Mouse (Mus musculus) gastrocnemius, adult 2 months (tissue): ENCODE data around the gene Yars. TPM values are rescaled to one million over a fixed set of nuclear protein-coding genes. Genes with fewer than 3 reads are reported as not detected.

ENCODE experiments used
- DNase-seq: peaks from one replicate; pipeline ENCODE4 v3.0.0; 2022
- H3K27ac ChIP-seq: fragments of 200-600 bp; 2 replicates; pipeline ENCODE4 v1.8.1; 2022; ENCODE audit warnings: mild to moderate bottlenecking
- H3K4me3 ChIP-seq: fragments of 200-600 bp; 2 replicates; pipeline ENCODE4 v1.8.1; 2022; ENCODE audit warnings: mild to moderate bottlenecking, moderate library complexity
- CTCF ChIP-seq: fragments of 200-600 bp; IDR thresholded peaks from 2 replicates; pipeline ENCODE4 v1.8.1; 2022; ENCODE audit warnings: antibody characterized with exemption, mild to moderate bottlenecking, moderate library complexity
- intact Hi-C: fragments of 180-260 bp; cut with DNase I; formaldehyde crosslinking; loops from one replicate; pipeline ENCODE4 v1.15.1; 2025
- total RNA-seq, 2 experiments: library from RNA; stranded (reverse); gene quantifications; 2 replicates each; pipeline ENCODE4 v1.2.3; 2021

Gene Yars
- total RNA-seq, 2 experiments from 2014 or later, result 39.8 to 43.0 TPM

GRCm38 (mm10) chr4:129149321-129149720 lies 40.2 kb upstream of the Yars start:
- H3K27ac ChIP-seq, result no peak overlapping the region
- intact Hi-C loops, result no loop called here
- H3K4me3 ChIP-seq, result no peak overlapping the region
- TF ChIP-seq CTCF, result no peak
- no peak for DNase-seq

- no peak for TF ChIP-seq CTCF
Observed at GRCm38 (mm10) chr4:129151276-129151811, 38.2 kb upstream of the Yars start.

DNA sequence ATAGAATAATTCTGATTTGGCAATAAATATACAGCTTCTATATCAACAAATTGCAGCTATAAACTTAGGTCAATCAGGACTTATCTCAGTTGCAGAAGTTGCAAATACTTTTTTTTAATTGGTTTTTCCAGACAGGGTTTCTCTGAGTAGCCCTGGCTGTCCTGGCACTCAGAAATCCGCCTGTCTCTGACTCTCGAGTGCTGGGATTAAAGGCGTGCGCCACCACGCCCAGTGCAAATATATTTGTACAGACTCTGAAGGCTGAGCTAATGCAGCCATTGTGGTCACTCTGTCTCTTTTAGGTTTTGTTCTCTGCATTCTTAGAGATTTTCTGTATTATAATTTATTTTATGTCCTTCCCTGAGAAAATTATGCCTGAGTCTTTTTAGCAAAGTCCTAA lies 32.0 kb upstream of the Yars start:
- H3K4me3 ChIP-seq, result no peak overlapping the region
- H3K27ac ChIP-seq, result no peak overlapping the region
- TF ChIP-seq CTCF, result no peak
- no peak for DNase-seq
- intact Hi-C loops, result no loop called here

More at GRCm38 (mm10) chr4:129151276-129151811, 38.2 kb upstream of the Yars start:
- no peak for DNase-seq
- Histone ChIP-seq H3K27ac (no peak overlapping the region), H3K4me3 (no peak overlapping the region)
- intact Hi-C loops, result no loop called here

GRCm38 (mm10) chr4:129158549-129158948 lies 31.0 kb upstream of the Yars start:
- H3K4me3 ChIP-seq, result no peak overlapping the region

DNA sequence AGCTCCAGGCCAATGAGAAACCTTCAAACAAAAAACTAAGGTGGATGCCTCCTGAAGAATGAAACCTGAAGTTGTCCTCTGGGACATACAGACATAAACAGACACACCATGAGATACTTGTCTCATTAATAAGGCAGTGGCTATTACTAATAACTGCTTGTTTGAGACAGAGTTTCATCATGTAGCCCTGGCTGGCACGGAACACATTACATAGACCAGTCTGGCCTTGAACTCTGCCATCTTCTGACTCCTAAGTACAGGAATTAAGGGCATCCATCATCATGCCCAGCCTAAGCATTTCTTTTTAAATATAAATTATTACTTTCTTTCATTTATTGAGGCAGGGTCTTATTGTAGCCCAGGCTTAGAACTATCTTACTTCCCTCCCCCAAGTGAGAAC lies 28.5 kb upstream of the Yars start:
- DNase-seq, result no peak
- no peak for TF ChIP-seq CTCF
- intact Hi-C loops, result no loop called here
- H3K4me3 ChIP-seq, result no peak overlapping the region
- H3K27ac ChIP-seq, result no peak overlapping the region

More at GRCm38 (mm10) chr4:129158549-129158948, 31.0 kb upstream of the Yars start:
- no peak for DNase-seq
- TF ChIP-seq CTCF, result no peak
- intact Hi-C loops, result no loop called here
- no peak overlapping the region for H3K27ac ChIP-seq

GRCm38 (mm10) chr4:129161581-129162255 lies 27.8 kb upstream of the Yars start:
- TF ChIP-seq CTCF, result no peak
- no peak for DNase-seq
- H3K27ac ChIP-seq, result no peak overlapping the region
- no peak overlapping the region for H3K4me3 ChIP-seq
- intact Hi-C loops, result no loop called here

GRCm38 (mm10) chr4:129172529-129172928 lies 17.0 kb upstream of the Yars start:
- H3K4me3 ChIP-seq, result no peak overlapping the region
- TF ChIP-seq CTCF, result peak; percentile 15; the same call in 1 of the 2 replicates
- intact Hi-C loops, result no loop called here
- H3K27ac ChIP-seq, result no peak overlapping the region
- DNase-seq, result no peak

- intact Hi-C loops, result no loop called here
- no peak for DNase-seq
- TF ChIP-seq CTCF, result peak; percentile 50
- Histone ChIP-seq H3K27ac (no peak overlapping the region), H3K4me3 (no peak overlapping the region)
Observed at GRCm38 (mm10) chr4:129179560-129179959, 10.0 kb upstream of the Yars start.

- intact Hi-C loops, result loop anchor here (5.0 kb wide), 1 partner anchor 274 kb away; the partner anchor contains the start of gene Bsdc1
- Histone ChIP-seq H3K27ac (peak overlapping the region; percentile 97), H3K4me3 (peak overlapping the region; percentile 89)
- no peak for DNase-seq
- no peak for TF ChIP-seq CTCF
Observed at GRCm38 (mm10) chr4:129188041-129188659, 1.4 kb upstream of the Yars start.

DNA sequence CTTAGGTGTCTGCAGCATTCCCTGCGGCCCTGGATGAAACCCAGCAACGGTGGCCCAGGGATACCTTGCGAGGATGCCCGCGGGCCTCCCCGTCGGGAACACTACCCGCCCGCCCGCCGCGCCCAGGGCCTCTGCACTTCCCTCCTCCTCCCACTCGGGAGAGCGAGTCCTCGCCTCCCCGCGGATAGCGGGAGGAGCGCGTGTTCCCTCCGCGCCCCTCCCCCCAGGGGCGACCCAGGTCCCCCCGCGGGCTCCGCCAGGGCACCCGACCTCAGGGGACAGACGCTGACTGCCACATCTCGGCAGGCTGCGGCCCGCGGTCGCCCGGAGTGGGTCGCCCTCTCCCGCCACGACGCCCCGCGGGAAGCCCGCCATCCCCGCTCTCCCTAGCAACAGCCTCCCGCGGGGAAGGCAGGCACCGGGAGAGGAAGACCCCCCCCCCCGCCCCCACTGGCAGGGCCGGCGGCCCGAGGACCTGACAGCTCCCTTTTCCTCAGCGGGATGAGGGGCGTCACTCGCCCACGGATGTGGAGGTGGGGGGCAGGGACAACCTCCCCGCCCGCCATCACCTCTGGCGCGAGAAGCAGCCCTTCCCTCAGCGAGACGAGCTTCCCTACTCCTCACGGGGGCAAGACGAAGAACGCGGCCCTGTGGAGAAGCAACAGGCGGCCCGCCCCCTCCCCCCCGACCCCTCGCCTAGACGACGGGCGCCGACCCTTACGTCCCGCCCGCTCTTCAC lies 588 bp upstream of the Yars start:
- no peak; the same call in 1 of the 2 replicates for TF ChIP-seq CTCF

DNA sequence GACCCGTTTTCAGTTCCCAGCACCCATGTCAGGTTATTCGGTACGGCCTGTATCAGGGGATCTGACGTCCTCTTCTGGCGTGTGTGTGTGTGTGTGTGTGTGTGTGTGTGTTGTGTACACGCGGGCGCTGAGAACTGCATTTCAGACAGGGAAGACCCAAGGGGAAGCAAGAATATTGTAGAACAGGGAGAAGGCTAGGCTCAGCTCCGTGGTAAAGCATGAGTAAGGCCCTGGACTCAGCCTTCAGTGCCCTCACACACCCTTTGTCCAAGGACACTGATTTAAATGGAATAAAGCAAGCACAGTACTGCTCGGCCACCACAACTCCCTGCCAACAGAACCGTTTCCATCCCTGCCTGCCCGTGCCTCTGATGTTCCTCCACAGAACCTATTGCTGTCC lies 978 bp downstream of the Yars start:
- intact Hi-C loops, result loop anchor here (5.0 kb wide), 1 partner anchor 142 kb away; no protein-coding TSS in a partner anchor
- peak overlapping the region; percentile 89 for H3K4me3 ChIP-seq
- peak; percentile 27 for DNase-seq
- no peak for TF ChIP-seq CTCF
- H3K27ac ChIP-seq, result peak overlapping the region; percentile 97

More for the DNA sequence above, 588 bp upstream of the Yars start:
- DNase-seq, result peak; percentile 71
- peak overlapping the region; percentile 89 for H3K4me3 ChIP-seq
- peak overlapping the region; percentile 97 for H3K27ac ChIP-seq
- intact Hi-C loops, result loop anchor here (5.0 kb wide), 1 partner anchor 273 kb away; the partner anchor contains the start of gene Bsdc1

GRCm38 (mm10) chr4:129191691-129192090 lies 2.1 kb downstream of the Yars start:
- intact Hi-C loops, result loop anchor here (5.0 kb wide), 1 partner anchor 141 kb away; no protein-coding TSS in a partner anchor

DNA sequence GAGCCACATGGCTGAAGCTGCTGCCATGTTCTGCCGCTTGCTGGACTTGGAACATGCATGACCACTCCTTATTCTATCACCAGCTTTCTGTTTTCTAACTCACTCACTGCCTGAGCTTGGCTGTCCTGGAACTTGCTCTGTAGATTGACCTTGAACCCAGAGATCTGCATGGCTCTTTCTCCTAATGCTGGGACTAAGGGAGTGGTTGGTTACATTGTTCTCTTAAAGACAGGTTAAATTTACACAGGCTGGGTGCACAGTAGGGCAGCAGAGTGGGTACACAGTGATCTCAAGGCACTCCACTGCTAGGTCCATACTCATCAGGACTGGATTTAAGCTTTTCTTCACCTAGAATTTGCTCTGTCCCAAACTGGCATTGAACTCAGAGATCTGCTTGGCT lies 4.7 kb downstream of the Yars start:
- H3K4me3 ChIP-seq, result no peak overlapping the region
- no peak overlapping the region for H3K27ac ChIP-seq
- intact Hi-C loops, result loop anchor here (5.0 kb wide), 1 partner anchor 138 kb away; no protein-coding TSS in a partner anchor
- TF ChIP-seq CTCF, result no peak
- DNase-seq, result no peak

More at GRCm38 (mm10) chr4:129191691-129192090, 2.1 kb downstream of the Yars start:
- Histone ChIP-seq H3K27ac (no peak overlapping the region), H3K4me3 (no peak overlapping the region)
- no peak for TF ChIP-seq CTCF
- DNase-seq, result no peak
